Mouse (Mus musculus): ENCODE measurements at regions not wholly inside any gene's neighbourhood (a gene's known extent, or its start where the extent isn't known, plus 50 kb on each side); places are given as distances from the start of the nearest gene placed in this dataset.

- DNase-seq (ENCODE audit: low read depth in 3 of 3, low spot score in 3 of 3) = no peak
- no peak for TF ChIP-seq CTCF (IDR thresholded peaks at IDR 0.05; ENCODE audit: low read depth)
- TF ChIP-seq EP300 (IDR thresholded peaks at IDR 0.05; ENCODE audit: low read depth) = no peak
- no peak overlapping the region for H3K9ac ChIP-seq (replicated peaks)
- no peak overlapping the region for H3K27ac ChIP-seq
- H3K27me3 ChIP-seq (ENCODE audit: control insufficient read depth, insufficient read depth, low read length) = no peaks in the 10 kb centered on the region
- H3K4me3 ChIP-seq (ENCODE audit: insufficient read depth in 1 of 2, low read depth in 2 of 2, low read length in 2 of 2) = no peak overlapping the region
- H3K9me3 ChIP-seq (ENCODE audit: control insufficient read depth, low read length) = no peaks in the 10 kb centered on the region
- H3K4me2 ChIP-seq (ENCODE audit: low read depth) = no peak overlapping the region
- H3K4me1 ChIP-seq (replicated peaks; ENCODE audit: control insufficient read depth in 2 of 2, insufficient read depth in 2 of 2, low read length in 1 of 2) = no peaks in the 10 kb centered on the region
- 39% methylated on average over 1 of the region's 1 CpGs for WGBS (ENCODE audit: insufficient replicate concordance)
- ATAC-seq (ENCODE audit: insufficient read depth) = no peak
- no peaks in the 10 kb centered on the region for H3K36me3 ChIP-seq (replicated peaks; ENCODE audit: control insufficient read depth, insufficient read depth, low read depth)
These were observed 286.0 kb upstream of the N6amt1 start for GRCm38 (mm10) chr16:87067981-87068380.

- Histone ChIP-seq H3K4me3 (ENCODE audit: insufficient read depth in 1 of 2, low read depth in 2 of 2, low read length in 2 of 2) (no peak overlapping the region), H3K36me3 (replicated peaks; ENCODE audit: control insufficient read depth, insufficient read depth, low read depth) (no peaks in the 10 kb centered on the region), H3K9me3 (ENCODE audit: control insufficient read depth, low read length) (no peaks in the 10 kb centered on the region), H3K9ac (replicated peaks) (no peak overlapping the region), H3K4me2 (ENCODE audit: low read depth) (no peak overlapping the region), H3K27me3 (ENCODE audit: control insufficient read depth, insufficient read depth, low read length) (no peaks in the 10 kb centered on the region), H3K27ac (no peak overlapping the region), H3K4me1 (replicated peaks; ENCODE audit: control insufficient read depth in 2 of 2, insufficient read depth in 2 of 2, low read length in 1 of 2) (no peaks in the 10 kb centered on the region)
- DNase-seq (ENCODE audit: low read depth in 3 of 3, low spot score in 3 of 3) = no peak
- ATAC-seq (ENCODE audit: insufficient read depth) = no peak
- TF ChIP-seq CTCF (IDR thresholded peaks at IDR 0.05; ENCODE audit: low read depth) (no peak), EP300 (IDR thresholded peaks at IDR 0.05; ENCODE audit: low read depth) (no peak)
- WGBS (ENCODE audit: insufficient replicate concordance) = 66% methylated on average over 5 of the region's 5 CpGs
These were observed 286.5 kb upstream of the N6amt1 start for GRCm38 (mm10) chr16:87067523-87067922.

GRCm38 (mm10) chr16:87060473-87060872 is 293.5 kb upstream of the N6amt1 start:
- no peak overlapping the region for H3K4me2 ChIP-seq (ENCODE audit: low read depth)
- no peaks in the 10 kb centered on the region for H3K4me1 ChIP-seq (replicated peaks; ENCODE audit: control insufficient read depth in 2 of 2, insufficient read depth in 2 of 2, low read length in 1 of 2)
- TF ChIP-seq EP300 (IDR thresholded peaks at IDR 0.05; ENCODE audit: low read depth) = no peak
- no peak for TF ChIP-seq CTCF (IDR thresholded peaks at IDR 0.05; ENCODE audit: low read depth)
- no peaks in the 10 kb centered on the region for H3K9me3 ChIP-seq (ENCODE audit: control insufficient read depth, low read length)
- ATAC-seq (ENCODE audit: insufficient read depth) (no peak), DNase-seq (ENCODE audit: low read depth in 3 of 3, low spot score in 3 of 3) (no peak)
- no peak overlapping the region for H3K4me3 ChIP-seq (ENCODE audit: insufficient read depth in 1 of 2, low read depth in 2 of 2, low read length in 2 of 2)
- no peak overlapping the region for H3K27ac ChIP-seq
- no peak overlapping the region for H3K9ac ChIP-seq (replicated peaks)
- H3K27me3 ChIP-seq (ENCODE audit: control insufficient read depth, insufficient read depth, low read length) = no peaks in the 10 kb centered on the region
- WGBS (ENCODE audit: insufficient replicate concordance) = 69% methylated on average over 8 of the region's 8 CpGs
- no peaks in the 10 kb centered on the region for H3K36me3 ChIP-seq (replicated peaks; ENCODE audit: control insufficient read depth, insufficient read depth, low read depth)

- no peak for ATAC-seq (ENCODE audit: insufficient read depth)
- no peak overlapping the region for H3K9ac ChIP-seq (replicated peaks)
- no peaks in the 10 kb centered on the region for H3K4me1 ChIP-seq (replicated peaks; ENCODE audit: control insufficient read depth in 2 of 2, insufficient read depth in 2 of 2, low read length in 1 of 2)
- H3K27ac ChIP-seq = no peak overlapping the region
- H3K36me3 ChIP-seq (replicated peaks; ENCODE audit: control insufficient read depth, insufficient read depth, low read depth) = no peaks in the 10 kb centered on the region
- no peaks in the 10 kb centered on the region for H3K27me3 ChIP-seq (ENCODE audit: control insufficient read depth, insufficient read depth, low read length)
- 34% methylated on average over 8 of the region's 8 CpGs for WGBS (ENCODE audit: insufficient replicate concordance)
- H3K9me3 ChIP-seq (ENCODE audit: control insufficient read depth, low read length) = no peaks in the 10 kb centered on the region
- no peak for DNase-seq (ENCODE audit: low read depth in 3 of 3, low spot score in 3 of 3)
- TF ChIP-seq EP300 (IDR thresholded peaks at IDR 0.05; ENCODE audit: low read depth) = no peak
- no peak for TF ChIP-seq CTCF (IDR thresholded peaks at IDR 0.05; ENCODE audit: low read depth)
- no peak overlapping the region for H3K4me3 ChIP-seq (ENCODE audit: insufficient read depth in 1 of 2, low read depth in 2 of 2, low read length in 2 of 2)
- H3K4me2 ChIP-seq (ENCODE audit: low read depth) = no peak overlapping the region
These were observed 304.1 kb upstream of the N6amt1 start for GRCm38 (mm10) chr16:87049741-87050383.

- 52% methylated on average over 5 of the region's 5 CpGs for WGBS (ENCODE audit: insufficient replicate concordance)
- Histone ChIP-seq H3K4me3 (ENCODE audit: insufficient read depth in 1 of 2, low read depth in 2 of 2, low read length in 2 of 2) (no peak overlapping the region), H3K27ac (no peak overlapping the region), H3K9ac (replicated peaks) (no peak overlapping the region), H3K9me3 (ENCODE audit: control insufficient read depth, low read length) (no peaks in the 10 kb centered on the region), H3K27me3 (ENCODE audit: control insufficient read depth, insufficient read depth, low read length) (no peaks in the 10 kb centered on the region), H3K4me2 (ENCODE audit: low read depth) (no peak overlapping the region), H3K36me3 (replicated peaks; ENCODE audit: control insufficient read depth, insufficient read depth, low read depth) (no peaks in the 10 kb centered on the region), H3K4me1 (replicated peaks; ENCODE audit: control insufficient read depth in 2 of 2, insufficient read depth in 2 of 2, low read length in 1 of 2) (no peaks in the 10 kb centered on the region)
- no peak for DNase-seq (ENCODE audit: low read depth in 3 of 3, low spot score in 3 of 3)
- no peak for ATAC-seq (ENCODE audit: insufficient read depth)
- TF ChIP-seq CTCF (IDR thresholded peaks at IDR 0.05; ENCODE audit: low read depth) (no peak), EP300 (IDR thresholded peaks at IDR 0.05; ENCODE audit: low read depth) (no peak)
These were observed 309.0 kb upstream of the N6amt1 start for GRCm38 (mm10) chr16:87044773-87045561.

All from liver, embryonic 14.5 days (tissue).